ENCODE assay signal across 15 mouse cellular contexts in the genomic region with DNA sequence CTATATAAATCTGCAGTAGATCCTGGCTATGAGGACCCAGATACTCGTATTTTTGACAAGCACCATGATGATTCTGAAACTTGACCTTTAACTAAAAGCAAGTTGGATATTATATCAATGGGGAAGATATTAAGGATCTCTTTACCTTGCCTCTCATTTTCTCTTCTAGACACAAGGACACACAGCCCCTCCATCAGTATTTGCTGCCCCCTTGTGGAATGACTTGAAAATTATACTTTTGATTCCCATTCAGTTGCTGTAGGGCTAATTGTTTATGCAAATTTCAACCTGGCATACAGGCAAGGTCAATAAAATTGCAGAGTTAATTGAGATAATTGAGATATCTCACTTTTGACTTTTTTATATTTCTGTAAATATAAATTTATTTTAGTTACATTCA.
A peak's percentile ranks its signal among the peaks of the same experiment; 100 is the strongest.
DNase-seq lines count a peak whose midpoint lies in the region; ATAC-seq and TF ChIP-seq lines count a peak whose summit lies in the region.
"Had no signal": no experiment of that assay in that cellular context is flagged by ENCODE, and none has a peak within 500 bp of the region (broad histone marks: within the 10 kb centered on the region; RNA-seq: fewer than 3 reads in every experiment).

No protein-coding gene starts in this region.

- TF ChIP-seq CTCF in forebrain, postnatal 0 days (IDR thresholded peaks at IDR 0.05; ENCODE audit: low read depth) = peak; percentile 45
- peak; percentile 26; the same call in 1 of the 2 replicates for TF ChIP-seq CTCF in lung, embryonic 14.5 days (IDR thresholded peaks at IDR 0.05; ENCODE audit: low read depth)

- no peak overlapping the region for H3K4me2 ChIP-seq in forebrain, postnatal 0 days (ENCODE audit: low read depth)
- no peak overlapping the region for H3K4me2 ChIP-seq in forebrain, embryonic 16.5 days (ENCODE audit: low read length)
- no peak overlapping the region for H3K4me2 ChIP-seq in lung, embryonic 14.5 days
- H3K4me2 ChIP-seq: forebrain, embryonic 15.5 days; midbrain, embryonic 12.5 days; neural tube, embryonic 15.5 days had no signal

- 47% methylated on average over 1 of the region's 1 CpGs for WGBS in forebrain, postnatal 0 days
- 50% methylated on average over 1 of the region's 1 CpGs for WGBS in forebrain, embryonic 16.5 days
- 38% methylated on average over 1 of the region's 1 CpGs for WGBS in lung, embryonic 14.5 days

- H3K4me1 ChIP-seq in forebrain, postnatal 0 days (ENCODE audit: insufficient read depth) = no peaks in the 10 kb centered on the region
- H3K4me1 ChIP-seq in forebrain, embryonic 16.5 days (replicated peaks; ENCODE audit: control insufficient read depth, insufficient read depth, low read length) = no peaks in the 10 kb centered on the region
- H3K4me1 ChIP-seq in lung, embryonic 14.5 days (ENCODE audit: insufficient read depth) = no peaks in the 10 kb centered on the region
- H3K4me1 ChIP-seq: forebrain, embryonic 15.5 days; heart, embryonic 10.5 days; midbrain, embryonic 12.5 days; neural tube, embryonic 15.5 days had no signal

- H3K9me3 ChIP-seq in forebrain, postnatal 0 days (ENCODE audit: low read length) = no peaks in the 10 kb centered on the region
- no peaks in the 10 kb centered on the region for H3K9me3 ChIP-seq in forebrain, embryonic 16.5 days (ENCODE audit: control insufficient read depth, low read length)
- no peaks in the 10 kb centered on the region for H3K9me3 ChIP-seq in lung, embryonic 14.5 days (ENCODE audit: low read depth, low read length)
- H3K9me3 ChIP-seq: forebrain, embryonic 15.5 days; heart, embryonic 10.5 days; midbrain, embryonic 12.5 days; neural tube, embryonic 15.5 days had no signal

- H3K36me3 ChIP-seq in forebrain, postnatal 0 days (ENCODE audit: insufficient read depth) = no peaks in the 10 kb centered on the region
- no peaks in the 10 kb centered on the region for H3K36me3 ChIP-seq in forebrain, embryonic 16.5 days (ENCODE audit: control insufficient read depth, insufficient read depth)
- H3K36me3 ChIP-seq in lung, embryonic 14.5 days (ENCODE audit: insufficient read depth) = no peaks in the 10 kb centered on the region
- H3K36me3 ChIP-seq: forebrain, embryonic 15.5 days; heart, embryonic 10.5 days; midbrain, embryonic 12.5 days; neural tube, embryonic 15.5 days had no signal

- no peak overlapping the region for H3K27ac ChIP-seq in forebrain, postnatal 0 days (ENCODE audit: low read depth, low read length)
- no peak overlapping the region for H3K27ac ChIP-seq in forebrain, embryonic 16.5 days (ENCODE audit: low read length)
- H3K27ac ChIP-seq in lung, embryonic 14.5 days (ENCODE audit: low read depth) = no peak overlapping the region
- H3K27ac ChIP-seq: forebrain, embryonic 15.5 days; heart, embryonic 10.5 days; liver, embryonic 14.5 days; midbrain, embryonic 12.5 days; neural tube, embryonic 15.5 days had no signal

- no peak overlapping the region for H3K9ac ChIP-seq in forebrain, postnatal 0 days
- H3K9ac ChIP-seq in forebrain, embryonic 16.5 days (replicated peaks; ENCODE audit: low read depth, low read length) = no peak overlapping the region
- H3K9ac ChIP-seq in lung, embryonic 14.5 days = no peak overlapping the region
- H3K9ac ChIP-seq: forebrain, embryonic 15.5 days; liver, embryonic 14.5 days; midbrain, embryonic 12.5 days; neural tube, embryonic 15.5 days had no signal

- no peaks in the 10 kb centered on the region for H3K27me3 ChIP-seq in forebrain, postnatal 0 days (ENCODE audit: insufficient read depth, low read length)
- H3K27me3 ChIP-seq in forebrain, embryonic 16.5 days (replicated peaks; ENCODE audit: control insufficient read depth, insufficient read depth, low read length) = no peaks in the 10 kb centered on the region
- no peaks in the 10 kb centered on the region for H3K27me3 ChIP-seq in lung, embryonic 14.5 days (ENCODE audit: insufficient read depth, low read length)
- H3K27me3 ChIP-seq: forebrain, embryonic 15.5 days; midbrain, embryonic 12.5 days; neural tube, embryonic 15.5 days had no signal

- no peak overlapping the region for H3K4me3 ChIP-seq in forebrain, postnatal 0 days (ENCODE audit: low read depth, low read length)
- no peak overlapping the region for H3K4me3 ChIP-seq in forebrain, embryonic 16.5 days (replicated peaks; ENCODE audit: low read length)
- no peak overlapping the region for H3K4me3 ChIP-seq in lung, embryonic 14.5 days (ENCODE audit: low read depth, low read length)
- H3K4me3 ChIP-seq: forebrain, embryonic 15.5 days; heart, embryonic 10.5 days; midbrain, embryonic 12.5 days; neural tube, embryonic 15.5 days had no signal

- no peak for ATAC-seq in forebrain, postnatal 0 days
- ATAC-seq in forebrain, embryonic 16.5 days = no peak
- ATAC-seq in lung, embryonic 14.5 days (ENCODE audit: insufficient read depth) = no peak
- ATAC-seq: forebrain, embryonic 15.5 days had no signal

- DNase-seq in forebrain, postnatal 0 days = peak; percentile 15
- peak; percentile 51 for DNase-seq in lung, embryonic 14.5 days
- no peak for DNase-seq in lung, postnatal 36 days
- peak; percentile 25 for DNase-seq in ZHBTc4 (ENCODE audit: low read depth, low spot score)
- DNase-seq in retina, adult 2 months (ENCODE audit: low read depth, low spot score) = peak; percentile 6
- DNase-seq in ovary, postnatal 36 days (ENCODE audit: low spot score) = no peak
- no peak for DNase-seq in lung, postnatal 10 days
- DNase-seq: kidney, postnatal 36 days; thymus, adult 18-20 months had no signal

Comparison
In these comparisons a context has a peak if more than half of its experiments do, and no peak if none do; other contexts are left out.
1. DNase-seq: peak in forebrain, postnatal 0 days (single experiment), lung, embryonic 14.5 days (single experiment), ZHBTc4 (single experiment) and retina, adult 2 months (single experiment); none in lung, postnatal 36 days (single experiment), ovary, postnatal 36 days (single experiment) and lung, postnatal 10 days (single experiment).